Mouse (Mus musculus) heart, embryonic 13.5 days (tissue): ENCODE data around the gene Banp. TPM values are rescaled to one million over a fixed set of nuclear protein-coding genes. Genes with fewer than 3 reads are reported as not detected.

ENCODE experiments used
- ATAC-seq: fragments of 200-750 bp; cut with Nextera tagmentation; 2 replicates; pipeline ENCODE4 v1.8.0; 2017; ENCODE audit warnings: moderate TSS enrichment; ENCODE audit not compliant: insufficient number of reproducible peaks, low FRiP score, low TSS enrichment; ENCODE audit errors: extremely low read depth
- H3K27ac ChIP-seq: fragments of 300-500 bp; sonication (generic); replicated peaks from 2 replicates; pipeline ENCODE4 v1.5.1; 2015; ENCODE audit warnings: moderate library complexity, mild to moderate bottlenecking, inconsistent platforms
- H3K27me3 ChIP-seq: fragments of 300-500 bp; sonication (generic); replicated peaks from 2 replicates; pipeline ENCODE4 v1.6.1; 2015; ENCODE audit warnings: mild to moderate bottlenecking, inconsistent platforms
- H3K36me3 ChIP-seq: fragments of 300-500 bp; sonication (generic); 2 replicates; pipeline ENCODE4 v1.6.1; 2015; ENCODE audit warnings: mild to moderate bottlenecking, inconsistent platforms
- H3K4me1 ChIP-seq: fragments of 300-500 bp; sonication (generic); 2 replicates; pipeline ENCODE4 v1.6.1; 2015; ENCODE audit warnings: inconsistent platforms
- H3K4me2 ChIP-seq: fragments of 300-500 bp; sonication (generic); 2 replicates; pipeline ENCODE4 v1.6.1; 2015; ENCODE audit warnings: inconsistent platforms, mild to moderate bottlenecking, moderate library complexity
- H3K4me3 ChIP-seq: fragments of 300-500 bp; sonication (generic); 2 replicates; pipeline ENCODE4 v1.5.1; 2015; ENCODE audit warnings: moderate library complexity, mild to moderate bottlenecking, inconsistent platforms
- H3K9ac ChIP-seq: fragments of 300-500 bp; sonication (generic); 2 replicates; pipeline ENCODE4 v1.6.1; 2015; ENCODE audit warnings: inconsistent platforms, mild to moderate bottlenecking, moderate library complexity
- H3K9me3 ChIP-seq: fragments of 300-500 bp; sonication (generic); 2 replicates; pipeline ENCODE4 v1.6.1; 2016; ENCODE audit warnings: inconsistent platforms
- WGBS: fragments of 180-500 bp; shearing (Covaris S2); methylation state at CpG from one replicate; pipeline ENCODE4 v1.1.7; 2015; ENCODE audit warnings: mixed read lengths; 5-methylcytosine and 5-hydroxymethylcytosine counted together
- polyA plus RNA-seq: library from polyadenylated mRNA; unstranded; fragments of >200 nt; fragmentation: Nextera tagmentation; extraction: Ambion mirVana; gene quantifications from 2 replicates; pipeline ENCODE4 v1.2.1, GENCODE M21; 2015

Banp gene
- polyA plus RNA-seq, 1 experiment from 2014 or later, result 23.1 TPM

- no peaks in the 10 kb centered on the region for H3K36me3 ChIP-seq
- no peak overlapping the region for H3K9ac ChIP-seq
- peaks cover 13% of the 10 kb centered on the region for H3K4me1 ChIP-seq
- no peaks in the 10 kb centered on the region for H3K27me3 ChIP-seq
- 0 out of 2 replicates have a peak, but pooled peaks cover 3% of the 10 kb centered on the region for H3K9me3 ChIP-seq
- no peak overlapping the region for H3K4me3 ChIP-seq
- H3K4me2 ChIP-seq, result no peak overlapping the region
- no peak overlapping the region for H3K27ac ChIP-seq
- no peak for ATAC-seq
- 46% methylated on average over 2 of the region's 2 CpGs for WGBS
These were observed 6.5 kb upstream of the Banp start for GRCm38 (mm10) chr8:121943057-121943540.

- peaks cover 19% of the 10 kb centered on the region for H3K4me1 ChIP-seq
- no peak overlapping the region for H3K4me3 ChIP-seq
- 0 out of 2 replicates have a peak, but pooled peaks cover under 1% of the 10 kb centered on the region for H3K9me3 ChIP-seq
- H3K4me2 ChIP-seq, result no peak overlapping the region
- H3K27ac ChIP-seq, result no peak overlapping the region
- H3K36me3 ChIP-seq, result no peaks in the 10 kb centered on the region
- no peak overlapping the region for H3K9ac ChIP-seq
- no peaks in the 10 kb centered on the region for H3K27me3 ChIP-seq
- 71% methylated on average over 8 of the region's 8 CpGs for WGBS
- ATAC-seq, result no peak
These were observed 5.8 kb upstream of the Banp start for GRCm38 (mm10) chr8:121943716-121944115.

GRCm38 (mm10) chr8:121944831-121945230 is 4.7 kb upstream of the Banp start, which contains the start of gene Car5a:
Gene Car5a (minus strand): TSS chr8:121944904.
- no peaks in the 10 kb centered on the region for H3K36me3 ChIP-seq
- H3K27ac ChIP-seq, result no peak within 1 kb of the TSS
- peaks cover 30% of the 10 kb centered on the region for H3K4me1 ChIP-seq
- H3K4me3 ChIP-seq, result no peak within 1 kb of the TSS
- no peaks in the 10 kb centered on the region for H3K9me3 ChIP-seq
- no peak within 1 kb of the TSS for H3K4me2 ChIP-seq
- H3K27me3 ChIP-seq, result no peaks in the 10 kb centered on the region
- ATAC-seq, result no peak
- H3K9ac ChIP-seq, result no peak within 1 kb of the TSS

GRCm38 (mm10) chr8:121946351-121946750 is 3.2 kb upstream of the Banp start:
- no peak overlapping the region for H3K4me3 ChIP-seq
- no peak for ATAC-seq

GRCm38 (mm10) chr8:121947047-121947752 is 2.4 kb upstream of the Banp start:
- Histone ChIP-seq H3K4me2 (peak overlapping the region; percentile 79), H3K9me3 (no peaks in the 10 kb centered on the region), H3K9ac (peak overlapping the region; percentile 84), H3K36me3 (no peaks in the 10 kb centered on the region), H3K4me1 (peaks cover 40% of the 10 kb centered on the region), H3K27me3 (no peaks in the 10 kb centered on the region), H3K4me3 (peak overlapping the region; percentile 50), H3K27ac (peak overlapping the region; percentile 90)
- 32% methylated on average over 19 of the region's 19 CpGs for WGBS
- no peak for ATAC-seq

More at GRCm38 (mm10) chr8:121946351-121946750, 3.2 kb upstream of the Banp start:
- H3K4me1 ChIP-seq, result peaks cover 31% of the 10 kb centered on the region
- no peak overlapping the region for H3K27ac ChIP-seq
- WGBS, result 83% methylated on average over 7 of the region's 7 CpGs
- H3K27me3 ChIP-seq, result no peaks in the 10 kb centered on the region
- no peaks in the 10 kb centered on the region for H3K9me3 ChIP-seq
- no peak overlapping the region for H3K4me2 ChIP-seq
- H3K9ac ChIP-seq, result no peak overlapping the region
- H3K36me3 ChIP-seq, result no peaks in the 10 kb centered on the region

- Histone ChIP-seq H3K4me3 (peak overlapping the region; percentile 50), H3K4me2 (peak overlapping the region; percentile 79), H3K4me1 (peaks cover 45% of the 10 kb centered on the region), H3K27me3 (no peaks in the 10 kb centered on the region), H3K27ac (peak overlapping the region; percentile 90), H3K36me3 (peaks cover 5% of the 10 kb centered on the region; the same call in 1 of the 2 replicates), H3K9me3 (no peaks in the 10 kb centered on the region), H3K9ac (peak overlapping the region; percentile 84)
- 1% methylated on average over 18 of the region's 18 CpGs for WGBS
- ATAC-seq, result no peak; the same call in 1 of the 2 replicates
These were observed 1.8 kb upstream of the Banp start for GRCm38 (mm10) chr8:121947753-121948141.

GRCm38 (mm10) chr8:121948321-121949145 is 1.0 kb upstream of the Banp start:
- Histone ChIP-seq H3K4me2 (peak overlapping the region; percentile 79), H3K27me3 (no peaks in the 10 kb centered on the region), H3K9ac (peak overlapping the region; percentile 84), H3K4me3 (peak overlapping the region; percentile 50), H3K36me3 (peaks cover 13% of the 10 kb centered on the region), H3K9me3 (no peaks in the 10 kb centered on the region), H3K4me1 (peaks cover 52% of the 10 kb centered on the region), H3K27ac (peak overlapping the region; percentile 90)
- 51% methylated on average over 19 of the region's 19 CpGs for WGBS
- ATAC-seq, result no peak

- Histone ChIP-seq H3K36me3 (peaks cover 27% of the 10 kb centered on the region), H3K9ac (peak overlapping the region; percentile 99), H3K27me3 (no peaks in the 10 kb centered on the region), H3K4me1 (peaks cover 65% of the 10 kb centered on the region), H3K4me3 (peak overlapping the region; percentile 86), H3K4me2 (peak overlapping the region; percentile 97), H3K27ac (peak overlapping the region; percentile 97), H3K9me3 (no peaks in the 10 kb centered on the region)
- under 1% methylated on average over 63 of the region's 66 CpGs for WGBS
- peak; percentile 92 for ATAC-seq
These were observed 595 bp downstream of the Banp start for GRCm38 (mm10) chr8:121949941-121950748.

GRCm38 (mm10) chr8:121950749-121951655 is 1.5 kb downstream of the Banp start:
- H3K4me1 ChIP-seq, result peaks cover 73% of the 10 kb centered on the region
- H3K36me3 ChIP-seq, result peaks cover 33% of the 10 kb centered on the region
- peak overlapping the region; percentile 97 for H3K27ac ChIP-seq
- ATAC-seq, result no peak; the same call in 1 of the 2 replicates
- peak overlapping the region; percentile 97 for H3K4me2 ChIP-seq
- H3K4me3 ChIP-seq, result peak overlapping the region; percentile 86
- H3K27me3 ChIP-seq, result no peaks in the 10 kb centered on the region
- H3K9me3 ChIP-seq, result no peaks in the 10 kb centered on the region
- peak overlapping the region; percentile 99 for H3K9ac ChIP-seq
- WGBS, result under 1% methylated on average over 94 of the region's 97 CpGs

- Histone ChIP-seq H3K4me2 (peak overlapping the region; percentile 97), H3K9ac (peak overlapping the region; percentile 99), H3K9me3 (no peaks in the 10 kb centered on the region), H3K27ac (peak overlapping the region; percentile 97), H3K4me3 (peak overlapping the region; percentile 86), H3K27me3 (no peaks in the 10 kb centered on the region), H3K4me1 (peaks cover 79% of the 10 kb centered on the region), H3K36me3 (peaks cover 33% of the 10 kb centered on the region)
- no peak for ATAC-seq
- WGBS, result 22% methylated on average over 7 of the region's 7 CpGs
These were observed 2.1 kb downstream of the Banp start for GRCm38 (mm10) chr8:121951656-121952009.
